Mouse (Mus musculus) gastrocnemius, postnatal 14 days (tissue): ENCODE results near the gene Six5. TPM values are rescaled to one million over a fixed set of nuclear protein-coding genes. Genes with fewer than 3 reads are reported as not detected.

Experiments used
- DNase-seq: peaks from one replicate; pipeline ENCODE4 v3.0.0; 2021; ENCODE audit warnings: mixed read lengths
- intact Hi-C: fragments of 180-260 bp; cut with DNase I; formaldehyde crosslinking; loops from one replicate; pipeline ENCODE4 v1.15.1; 2025; ENCODE audit warnings: low total_unique reads
- total RNA-seq, 2 experiments: library from RNA; stranded (reverse); gene quantifications; 2 replicates each; pipeline ENCODE4 v1.2.3; 2021

Gene Six5
- total RNA-seq, 2 experiments from 2014 or later, result 3.1 to 3.8 TPM

GRCm38 (mm10) chr7:19093537-19094385, 633 bp upstream of the Six5 start:
- intact Hi-C loops, result loop anchor here (2.0 kb wide), 1 partner anchor 25 kb away; no protein-coding TSS in a partner anchor
- DNase-seq, result peak; percentile 96

GRCm38 (mm10) chr7:19094826-19095750, 694 bp downstream of the Six5 start:
- intact Hi-C loops, result no loop called here
- DNase-seq, result peak; percentile 61

- intact Hi-C loops, result no loop called here
- DNase-seq, result peak; percentile 75
Measured at GRCm38 (mm10) chr7:19095751-19096110, 1.3 kb downstream of the Six5 start.

- DNase-seq, result no peak
- intact Hi-C loops, result no loop called here
Measured at GRCm38 (mm10) chr7:19096421-19096976, 2.1 kb downstream of the Six5 start.

- peak; percentile 6 for DNase-seq
- intact Hi-C loops, result no loop called here
Measured at GRCm38 (mm10) chr7:19097217-19097616, 2.8 kb downstream of the Six5 start.

GRCm38 (mm10) chr7:19097863-19098262, 3.5 kb downstream of the Six5 start:
- peak; percentile 11 for DNase-seq
- intact Hi-C loops, result no loop called here

GRCm38 (mm10) chr7:19098811-19099210, 4.4 kb downstream of the Six5 start:
- intact Hi-C loops, result no loop called here
- DNase-seq, result no peak

GRCm38 (mm10) chr7:19100290-19100689, 5.9 kb downstream of the Six5 start:
- DNase-seq, result no peak
- intact Hi-C loops, result no loop called here

GRCm38 (mm10) chr7:19103741-19104140, 9.3 kb downstream of the Six5 start:
- intact Hi-C loops, result no loop called here
- DNase-seq, result no peak

GRCm38 (mm10) chr7:19104486-19104885, 10.1 kb downstream of the Six5 start:
- DNase-seq, result no peak
- intact Hi-C loops, result no loop called here

GRCm38 (mm10) chr7:19107436-19107835, 13.0 kb downstream of the Six5 start:
- intact Hi-C loops, result no loop called here
- DNase-seq, result no peak

- no peak for DNase-seq
- intact Hi-C loops, result no loop called here
Measured at GRCm38 (mm10) chr7:19109565-19109964, 15.2 kb downstream of the Six5 start.

GRCm38 (mm10) chr7:19118028-19118771, 23.8 kb downstream of the Six5 start, which contains the start of gene Gm4969:
Gm4969 (minus strand) TSS chr7:19118368.
- intact Hi-C loops, result no loop called here

GRCm38 (mm10) chr7:19119083-19119482, 24.7 kb downstream of the Six5 start:
- intact Hi-C loops, result no loop called here
- DNase-seq, result no peak

More at GRCm38 (mm10) chr7:19118028-19118771, 23.8 kb downstream of the Six5 start, which contains the start of gene Gm4969:
- DNase-seq, result peak; percentile 53

- peak; percentile 91 for DNase-seq
- intact Hi-C loops, result no loop called here
Measured at GRCm38 (mm10) chr7:19119631-19120429, 25.4 kb downstream of the Six5 start, which contains the start of gene Fbxo46. Fbxo46 (plus strand) TSS chr7:19119859.

GRCm38 (mm10) chr7:19121686-19122085, 27.3 kb downstream of the Six5 start:
- intact Hi-C loops, result no loop called here
- no peak for DNase-seq

GRCm38 (mm10) chr7:19124713-19125112, 30.3 kb downstream of the Six5 start:
- intact Hi-C loops, result no loop called here

GRCm38 (mm10) chr7:19127744-19128143, 33.4 kb downstream of the Six5 start:
- DNase-seq, result no peak
- intact Hi-C loops, result no loop called here

More at GRCm38 (mm10) chr7:19124713-19125112, 30.3 kb downstream of the Six5 start:
- DNase-seq, result no peak
